7 mouse cellular contexts compared by ENCODE assay signal in genomic region chr3:28781848-28782247, GRCm38 (mm10). TPM values are rescaled to one million over a fixed set of nuclear protein-coding genes. Genes with fewer than 3 reads are reported as not detected.
DNase-seq lines count a peak whose midpoint lies in the region; ATAC-seq lines count a peak whose summit lies in the region.

No protein-coding gene starts in this region.

- no peaks in the 10 kb centered on the region for H3K36me3 ChIP-seq in lung, embryonic 16.5 days (ENCODE audit: control insufficient read depth, insufficient read depth, low read length)
- H3K36me3 ChIP-seq in erythroblast, embryonic 14.5 days (ENCODE audit: control insufficient read depth) = peaks cover 35% of the 10 kb centered on the region
- 0 out of 2 replicates have a peak, but pooled peaks cover 13% of the 10 kb centered on the region for H3K36me3 ChIP-seq in limb, embryonic 13.5 days
- no peaks in the 10 kb centered on the region for H3K36me3 ChIP-seq in stomach, embryonic 14.5 days (ENCODE audit: control insufficient read depth, insufficient read depth, low read length)

- peak overlapping the region; percentile 77 for H3K9ac ChIP-seq in lung, embryonic 16.5 days (ENCODE audit: low read length)
- H3K9ac ChIP-seq in limb, embryonic 13.5 days = peak overlapping the region; percentile 86
- peak overlapping the region; percentile 61 for H3K9ac ChIP-seq in stomach, embryonic 14.5 days (replicated peaks; ENCODE audit: low read depth, low read length)

- peak overlapping the region; percentile 99 for H3K4me2 ChIP-seq in lung, embryonic 16.5 days (ENCODE audit: low read depth, low read length)
- peak overlapping the region; percentile 96 for H3K4me2 ChIP-seq in limb, embryonic 13.5 days (replicated peaks)
- H3K4me2 ChIP-seq in stomach, embryonic 14.5 days (replicated peaks; ENCODE audit: low read depth, low read length) = peak overlapping the region; percentile 98

- intact Hi-C loops in gastrocnemius, postnatal 14 days (cut with DNase I; ENCODE audit: low total_unique reads) = no loop called here

- ATAC-seq in lung, embryonic 16.5 days (ENCODE audit: low read depth) = no peak
- ATAC-seq in limb, embryonic 13.5 days (ENCODE audit: low FRiP score, low read depth) = no peak
- ATAC-seq in stomach, embryonic 14.5 days (ENCODE audit: insufficient number of reproducible peaks, insufficient read depth, low FRiP score, low read depth) = peak; percentile 19; the same call in 1 of the 2 replicates

- 20% methylated on average over 14 of the region's 14 CpGs for WGBS in lung, embryonic 16.5 days
- WGBS in limb, embryonic 13.5 days = 19% methylated on average over 14 of the region's 14 CpGs
- WGBS in stomach, embryonic 14.5 days = 22% methylated on average over 14 of the region's 14 CpGs

- no peaks in the 10 kb centered on the region for H3K27me3 ChIP-seq in lung, embryonic 16.5 days (ENCODE audit: control insufficient read depth, insufficient read depth, low read depth, low read length)
- peaks cover 10% of the 10 kb centered on the region for H3K27me3 ChIP-seq in erythroblast, embryonic 14.5 days (ENCODE audit: control insufficient read depth)
- H3K27me3 ChIP-seq in limb, embryonic 13.5 days = no peaks in the 10 kb centered on the region
- H3K27me3 ChIP-seq in stomach, embryonic 14.5 days (ENCODE audit: control insufficient read depth, insufficient read depth, low read length) = no peaks in the 10 kb centered on the region

- no peaks in the 10 kb centered on the region for H3K9me3 ChIP-seq in lung, embryonic 16.5 days (ENCODE audit: control insufficient read depth, low read length)
- H3K9me3 ChIP-seq in erythroblast, embryonic 14.5 days (ENCODE audit: control insufficient read depth, low read length) = peaks cover 5% of the 10 kb centered on the region; the same call in 1 of the 2 replicates
- H3K9me3 ChIP-seq in limb, embryonic 13.5 days = no peaks in the 10 kb centered on the region
- H3K9me3 ChIP-seq in stomach, embryonic 14.5 days (ENCODE audit: control insufficient read depth, low read depth, low read length) = no peaks in the 10 kb centered on the region

- H3K4me3 ChIP-seq in lung, embryonic 16.5 days (ENCODE audit: low read length) = peak overlapping the region; percentile 86
- H3K4me3 ChIP-seq in erythroblast, embryonic 14.5 days (replicated peaks) = peak overlapping the region; percentile 89
- H3K4me3 ChIP-seq in limb, embryonic 13.5 days = peak overlapping the region; percentile 83
- H3K4me3 ChIP-seq in stomach, embryonic 14.5 days (ENCODE audit: low read depth, low read length) = peak overlapping the region; percentile 73

- H3K27ac ChIP-seq in lung, embryonic 16.5 days (ENCODE audit: low read length) = no peak overlapping the region
- no peak overlapping the region for H3K27ac ChIP-seq in limb, embryonic 13.5 days
- no peak overlapping the region for H3K27ac ChIP-seq in stomach, embryonic 14.5 days (ENCODE audit: low read length)

- peaks cover 7% of the 10 kb centered on the region; the same call in 1 of the 2 replicates for H3K4me1 ChIP-seq in lung, embryonic 16.5 days (replicated peaks; ENCODE audit: control insufficient read depth, insufficient read depth, low read length)
- H3K4me1 ChIP-seq in erythroblast, embryonic 14.5 days (ENCODE audit: control insufficient read depth) = peaks cover 67% of the 10 kb centered on the region
- H3K4me1 ChIP-seq in limb, embryonic 13.5 days = peaks cover 9% of the 10 kb centered on the region; the same call in 1 of the 2 replicates
- H3K4me1 ChIP-seq in stomach, embryonic 14.5 days (ENCODE audit: control insufficient read depth, insufficient read depth, low read length) = no peaks in the 10 kb centered on the region

- DNase-seq in lung, postnatal 10 days = no peak
- DNase-seq in left cerebral cortex, adult 11 months (ENCODE audit: low spot score) = no peak
- no peak for DNase-seq in gastrocnemius, postnatal 14 days

RNA-seq across cellular contexts. Expression of gene Eif5a2, which starts 0.8 kb away (rescaled TPM):
- polyA plus RNA-seq in lung, embryonic 16.5 days (2015; fragmentation: Nextera tagmentation; extraction: Ambion mirVana) = 9.3 and 9.7 TPM in 2 replicates
- 0.05 and 0.10 TPM in 2 replicates for polyA plus RNA-seq in erythroblast, embryonic 14.5 days (2012)
- 8.8 and 9.0 TPM in 2 replicates for polyA plus RNA-seq in limb, embryonic 13.5 days (2015; fragmentation: Nextera tagmentation; extraction: Ambion mirVana)
- 7.4 and 7.8 TPM in 2 replicates for polyA plus RNA-seq in stomach, embryonic 14.5 days (2014; fragmentation: Nextera tagmentation; extraction: Ambion mirVana)
- 1 to 10 TPM; 1.5 TPM for total RNA-seq in gastrocnemius, postnatal 14 days (2021)

RNA-seq across cellular contexts. Expression of gene Rpl22l1, which starts 23.4 kb away (rescaled TPM):
- 383 and 408 TPM in 2 replicates for polyA plus RNA-seq in lung, embryonic 16.5 days (2015; fragmentation: Nextera tagmentation; extraction: Ambion mirVana)
- 2.0 and 3.1 TPM in 2 replicates for polyA plus RNA-seq in erythroblast, embryonic 14.5 days (2012)
- polyA plus RNA-seq in limb, embryonic 13.5 days (2015; fragmentation: Nextera tagmentation; extraction: Ambion mirVana) = 396 and 403 TPM in 2 replicates
- 503 and 512 TPM in 2 replicates for polyA plus RNA-seq in stomach, embryonic 14.5 days (2014; fragmentation: Nextera tagmentation; extraction: Ambion mirVana)
- 100 to 1,000 TPM; 164 to 179 TPM for total RNA-seq in gastrocnemius, postnatal 14 days (2021)

Comparison
In these comparisons a context has a peak if more than half of its experiments do, and no peak if none do; other contexts are left out.
1. RNA of gene Rpl22l1, which starts 23.4 kb away (polyA plus RNA-seq): 503 to 512 TPM in stomach, embryonic 14.5 days, 383 to 408 TPM in lung, embryonic 16.5 days and 396 to 403 TPM in limb, embryonic 13.5 days; 2.0 to 3.1 TPM in erythroblast, embryonic 14.5 days; every median in the first group is over 10 times any median in the second.
2. Peak in every context shown above with its lines, with median percentiles within 50 percentile points of each other: H3K4me2 ChIP-seq, H3K4me3 ChIP-seq and H3K9ac ChIP-seq.